Mouse (Mus musculus): ENCODE measurements around the gene Myo18a. TPM values are rescaled to one million over a fixed set of nuclear protein-coding genes. Genes with fewer than 3 reads are reported as not detected.
A peak's percentile ranks its signal among the peaks of the same experiment; 100 is the strongest.

Myo18a gene
- polyA plus RNA-seq, 1 experiment, result 73.3 TPM

GRCm38 (mm10) chr11:77808051-77808465 is 45.0 kb downstream of the Myo18a start:
- 0 out of 2 replicates have a peak overlapping the region, but pooled peaks have one; percentile 10 for H3K27ac ChIP-seq (ENCODE audit: insufficient read depth, low read length)
- TF ChIP-seq CTCF (IDR thresholded peaks at IDR 0.05; ENCODE audit: extremely low read depth, insufficient read depth, low read length) (no peak), POLR2A (IDR thresholded peaks at IDR 0.05; ENCODE audit: extremely low read depth, insufficient read depth, low read length) (no peak)

GRCm38 (mm10) chr11:77809215-77809614 is 46.2 kb downstream of the Myo18a start:
- Histone ChIP-seq H3K27ac (ENCODE audit: insufficient read depth, low read length) (no peak overlapping the region), H3K4me3 (ENCODE audit: insufficient read depth, low read length) (no peak overlapping the region), H3K4me1 (ENCODE audit: control insufficient read depth, insufficient read depth, low read length) (peaks cover 23% of the 10 kb centered on the region)
- TF ChIP-seq CTCF (IDR thresholded peaks at IDR 0.05; ENCODE audit: extremely low read depth, insufficient read depth, low read length) (no peak), POLR2A (IDR thresholded peaks at IDR 0.05; ENCODE audit: extremely low read depth, insufficient read depth, low read length) (no peak)

More at GRCm38 (mm10) chr11:77808051-77808465, 45.0 kb downstream of the Myo18a start:
- peaks cover 25% of the 10 kb centered on the region for H3K4me1 ChIP-seq (ENCODE audit: control insufficient read depth, insufficient read depth, low read length)
- H3K4me3 ChIP-seq (ENCODE audit: insufficient read depth, low read length), result no peak overlapping the region

- Histone ChIP-seq H3K27ac (ENCODE audit: insufficient read depth, low read length) (no peak overlapping the region), H3K4me3 (ENCODE audit: insufficient read depth, low read length) (no peak overlapping the region), H3K4me1 (ENCODE audit: control insufficient read depth, insufficient read depth, low read length) (peaks cover 23% of the 10 kb centered on the region)
- TF ChIP-seq CTCF (IDR thresholded peaks at IDR 0.05; ENCODE audit: extremely low read depth, insufficient read depth, low read length) (no peak), POLR2A (IDR thresholded peaks at IDR 0.05; ENCODE audit: extremely low read depth, insufficient read depth, low read length) (no peak)
These were observed 47.0 kb downstream of the Myo18a start for GRCm38 (mm10) chr11:77810018-77810417.

DNA sequence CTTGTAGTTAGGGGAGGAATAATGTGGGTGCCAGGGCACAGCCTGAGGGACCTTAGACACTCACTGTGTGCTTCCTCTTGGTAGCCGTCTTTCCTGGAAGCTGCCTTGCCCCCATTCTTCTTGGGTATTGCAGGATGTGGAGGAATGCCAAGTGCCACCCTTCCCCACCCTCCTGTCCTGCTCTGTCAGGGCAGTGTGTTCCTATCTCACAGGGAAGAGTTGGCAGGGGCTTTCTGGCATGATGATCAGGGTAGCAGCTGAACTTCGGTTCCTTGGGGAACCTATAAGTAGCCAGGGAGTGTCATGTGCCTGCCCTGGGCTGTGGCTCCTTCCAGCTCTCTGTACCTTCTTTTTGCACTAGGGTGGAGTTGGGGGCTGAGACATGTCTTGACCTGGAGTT is 50.9 kb downstream of the Myo18a start:
- TF ChIP-seq POLR2A (IDR thresholded peaks at IDR 0.05; ENCODE audit: extremely low read depth, insufficient read depth, low read length) (no peak), CTCF (IDR thresholded peaks at IDR 0.05; ENCODE audit: extremely low read depth, insufficient read depth, low read length) (no peak)

DNA sequence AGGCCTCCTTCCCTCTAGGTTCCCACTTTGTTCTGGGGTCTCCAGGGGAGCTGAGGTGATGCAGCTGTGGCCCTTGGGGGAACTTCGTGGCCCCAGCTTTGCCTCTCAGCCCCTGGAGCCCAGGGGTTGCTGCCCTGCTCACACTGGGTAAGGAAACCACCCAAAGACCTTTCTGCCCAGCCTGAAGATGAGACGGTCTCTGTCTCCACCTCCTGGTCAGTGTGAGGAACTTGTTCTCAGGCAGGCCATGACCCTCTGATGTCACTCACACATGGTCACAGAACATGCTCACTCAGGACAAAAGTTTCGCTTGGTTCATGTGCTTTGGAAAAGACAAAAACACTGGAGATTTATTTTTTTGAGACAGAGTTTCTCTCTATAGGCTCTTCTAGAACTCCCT is 53.0 kb downstream of the Myo18a start:
- 0 out of 2 replicates have a peak, but pooled peaks cover 2% of the 10 kb centered on the region for H3K4me1 ChIP-seq (ENCODE audit: control insufficient read depth, insufficient read depth, low read length)
- H3K4me3 ChIP-seq (ENCODE audit: insufficient read depth, low read length), result no peak overlapping the region
- H3K27ac ChIP-seq (ENCODE audit: insufficient read depth, low read length), result no peak overlapping the region
- peak; percentile 92 for TF ChIP-seq CTCF (IDR thresholded peaks at IDR 0.05; ENCODE audit: extremely low read depth, insufficient read depth, low read length)
- no peak for TF ChIP-seq POLR2A (IDR thresholded peaks at IDR 0.05; ENCODE audit: extremely low read depth, insufficient read depth, low read length)

More for the DNA sequence above, 50.9 kb downstream of the Myo18a start:
- H3K4me1 ChIP-seq (ENCODE audit: control insufficient read depth, insufficient read depth, low read length), result peaks cover 5% of the 10 kb centered on the region
- no peak overlapping the region for H3K27ac ChIP-seq (ENCODE audit: insufficient read depth, low read length)
- H3K4me3 ChIP-seq (ENCODE audit: insufficient read depth, low read length), result no peak overlapping the region

DNA sequence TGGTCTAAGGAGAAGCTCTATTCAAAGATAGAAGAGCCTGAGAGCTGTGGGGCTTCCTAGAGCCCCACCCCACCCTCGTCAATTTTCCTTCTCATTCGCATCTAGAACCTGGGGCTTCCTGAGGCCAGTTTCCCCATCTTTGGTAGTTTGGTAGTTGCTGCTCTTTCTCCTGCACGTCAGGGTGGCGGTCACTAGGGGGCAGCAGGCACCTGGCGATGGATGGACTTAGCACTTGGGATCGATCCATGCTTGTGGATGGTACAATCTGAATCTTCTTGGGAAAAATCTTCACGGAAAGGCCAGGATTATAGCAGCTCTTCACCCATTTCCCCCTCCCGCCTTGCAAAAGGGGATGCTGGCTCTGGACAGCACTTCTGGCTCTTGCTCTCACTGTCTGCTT is 58.6 kb downstream of the Myo18a start:
- Histone ChIP-seq H3K4me3 (ENCODE audit: insufficient read depth, low read length) (no peak overlapping the region), H3K27ac (ENCODE audit: insufficient read depth, low read length) (no peak overlapping the region), H3K4me1 (ENCODE audit: control insufficient read depth, insufficient read depth, low read length) (no peaks in the 10 kb centered on the region)
- TF ChIP-seq CTCF (IDR thresholded peaks at IDR 0.05; ENCODE audit: extremely low read depth, insufficient read depth, low read length), result peak; percentile 76
- no peak for TF ChIP-seq POLR2A (IDR thresholded peaks at IDR 0.05; ENCODE audit: extremely low read depth, insufficient read depth, low read length)

- TF ChIP-seq CTCF (IDR thresholded peaks at IDR 0.05; ENCODE audit: extremely low read depth, insufficient read depth, low read length) (peak; percentile 71), POLR2A (IDR thresholded peaks at IDR 0.05; ENCODE audit: extremely low read depth, insufficient read depth, low read length) (no peak)
- Histone ChIP-seq H3K27ac (ENCODE audit: insufficient read depth, low read length) (no peak overlapping the region), H3K4me1 (ENCODE audit: control insufficient read depth, insufficient read depth, low read length) (no peaks in the 10 kb centered on the region), H3K4me3 (ENCODE audit: insufficient read depth, low read length) (no peak overlapping the region)
These were observed 59.7 kb downstream of the Myo18a start for GRCm38 (mm10) chr11:77822781-77823180.

DNA sequence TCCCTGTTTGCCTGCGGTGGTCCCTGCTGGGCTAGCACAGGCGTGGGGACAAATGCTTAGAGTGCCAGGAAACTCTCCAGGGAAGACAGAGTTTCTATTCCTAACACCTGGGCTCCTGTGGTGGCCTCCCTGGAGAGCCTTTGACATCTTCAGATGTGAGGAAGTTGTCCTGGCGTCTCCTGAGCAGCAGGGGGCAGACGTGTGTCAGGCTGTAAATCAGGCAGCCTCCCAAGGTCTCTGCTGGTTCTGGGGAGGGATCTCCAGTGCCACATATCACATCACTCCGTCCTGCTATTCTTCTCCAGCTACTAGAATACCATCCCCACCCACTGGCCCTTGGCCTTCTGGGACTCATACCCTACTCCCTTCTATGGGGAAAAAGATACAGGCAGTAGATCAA is 62.8 kb downstream of the Myo18a start:
- Histone ChIP-seq H3K4me3 (ENCODE audit: insufficient read depth, low read length) (no peak overlapping the region), H3K27ac (ENCODE audit: insufficient read depth, low read length) (no peak overlapping the region), H3K4me1 (ENCODE audit: control insufficient read depth, insufficient read depth, low read length) (no peaks in the 10 kb centered on the region)
- TF ChIP-seq POLR2A (IDR thresholded peaks at IDR 0.05; ENCODE audit: extremely low read depth, insufficient read depth, low read length), result no peak
- TF ChIP-seq CTCF (IDR thresholded peaks at IDR 0.05; ENCODE audit: extremely low read depth, insufficient read depth, low read length), result peak; percentile 83

DNA sequence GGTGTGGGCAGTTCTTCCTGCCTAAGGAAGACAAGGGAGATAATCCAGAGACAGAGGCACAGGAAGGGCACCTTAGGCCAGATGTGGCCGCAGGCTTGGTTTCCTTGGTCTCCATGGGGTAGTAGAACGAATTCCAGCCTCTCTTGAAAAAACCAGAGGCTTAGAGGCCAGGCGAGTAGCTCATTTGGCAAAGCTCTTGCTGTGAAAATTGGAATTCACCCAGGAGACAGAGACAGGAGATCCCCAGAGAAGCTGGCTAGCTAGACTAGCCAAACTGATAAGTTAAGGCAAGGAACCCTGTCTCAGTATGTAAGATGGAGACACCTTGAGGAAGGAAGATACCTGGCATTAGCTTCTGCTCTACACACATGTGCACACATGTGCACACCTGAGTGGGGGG is 63.3 kb downstream of the Myo18a start:
- no peak overlapping the region for H3K27ac ChIP-seq (ENCODE audit: insufficient read depth, low read length)
- no peak for TF ChIP-seq CTCF (IDR thresholded peaks at IDR 0.05; ENCODE audit: extremely low read depth, insufficient read depth, low read length)
- no peaks in the 10 kb centered on the region for H3K4me1 ChIP-seq (ENCODE audit: control insufficient read depth, insufficient read depth, low read length)
- no peak overlapping the region for H3K4me3 ChIP-seq (ENCODE audit: insufficient read depth, low read length)

DNA sequence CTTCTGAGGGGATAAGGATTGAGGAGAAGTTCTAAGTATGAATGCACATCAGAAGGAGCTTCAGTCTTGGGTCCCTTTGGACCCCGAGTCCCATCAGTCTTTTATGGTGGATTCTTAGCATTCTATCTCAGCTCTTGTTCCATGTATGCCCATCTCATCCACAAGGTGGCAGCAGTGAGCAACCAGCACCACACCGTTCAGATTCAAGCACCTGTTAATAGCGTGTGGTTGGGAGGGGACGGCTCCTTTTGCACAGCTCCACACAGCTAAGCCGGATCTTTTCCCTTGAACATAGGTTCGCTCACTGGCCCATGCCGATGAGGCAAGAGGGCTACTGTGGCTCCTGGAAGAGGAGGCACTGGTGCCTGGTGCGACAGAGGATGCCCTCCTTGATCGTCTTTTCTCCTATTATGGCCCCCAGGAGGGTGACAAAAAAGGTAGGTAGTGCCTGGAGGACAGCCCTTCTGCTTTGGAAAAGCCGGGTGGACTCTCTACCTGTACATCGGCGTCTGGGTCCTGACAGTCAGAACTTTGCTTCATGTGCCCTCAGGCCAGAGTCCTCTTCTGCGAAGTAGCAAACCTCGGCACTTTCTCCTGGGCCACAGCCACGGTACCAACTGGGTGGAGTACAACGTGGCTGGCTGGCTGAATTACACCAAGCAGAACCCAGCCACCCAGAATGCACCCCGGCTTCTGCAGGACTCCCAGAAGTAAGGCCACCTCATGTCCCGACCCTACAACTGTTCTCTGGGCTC is 64.4 kb downstream of the Myo18a start:
- no peak overlapping the region for H3K27ac ChIP-seq (ENCODE audit: insufficient read depth, low read length)
- no peak overlapping the region for H3K4me3 ChIP-seq (ENCODE audit: insufficient read depth, low read length)
- TF ChIP-seq CTCF (IDR thresholded peaks at IDR 0.05; ENCODE audit: extremely low read depth, insufficient read depth, low read length), result peak; percentile 98
- no peak for TF ChIP-seq POLR2A (IDR thresholded peaks at IDR 0.05; ENCODE audit: extremely low read depth, insufficient read depth, low read length)
- H3K4me1 ChIP-seq (ENCODE audit: control insufficient read depth, insufficient read depth, low read length), result no peaks in the 10 kb centered on the region

Data from cortical plate, adult 2 months (tissue).